Mouse (Mus musculus) kidney, adult 2 months (tissue): Measurements from ENCODE around the gene Zic1. TPM values are rescaled to one million over a fixed set of nuclear protein-coding genes. Genes with fewer than 3 reads are reported as not detected.

ENCODE experiments used
- DNase-seq: peaks from one replicate; pipeline ENCODE4 v3.0.0; 2021
- H3K27ac ChIP-seq: fragments of 200-500 bp; 2 replicates; pipeline ENCODE4 v1.5.1; 2012; ENCODE audit warnings: low read depth, low read length, control low read depth, inconsistent platforms; ENCODE audit not compliant: insufficient read depth
- H3K27me3 ChIP-seq: fragments of 200-500 bp; replicated peaks from 2 replicates; pipeline ENCODE4 v1.6.1; 2012; ENCODE audit warnings: mild to moderate bottlenecking, moderate library complexity, low read length, inconsistent platforms; ENCODE audit not compliant: control insufficient read depth, insufficient read depth
- H3K36me3 ChIP-seq: fragments of 200-500 bp; 2 replicates; pipeline ENCODE4 v1.6.1; 2012; ENCODE audit warnings: mild to moderate bottlenecking, moderate library complexity, low read length, inconsistent platforms; ENCODE audit not compliant: control insufficient read depth, insufficient read depth
- H3K4me1 ChIP-seq: fragments of 200-500 bp; 2 replicates; pipeline ENCODE4 v1.6.1; 2011; ENCODE audit warnings: low read length; ENCODE audit not compliant: control insufficient read depth, insufficient read depth
- H3K4me3 ChIP-seq: fragments of 200-500 bp; 2 replicates; pipeline ENCODE4 v1.5.1; 2011; ENCODE audit warnings: mild to moderate bottlenecking, low read depth, low read length, control low read depth; ENCODE audit not compliant: insufficient read depth
- CTCF ChIP-seq: fragments of 200-500 bp; conservative IDR thresholded peaks from 2 replicates; pipeline ENCODE4 v1.5.1; 2011; ENCODE audit warnings: low read depth, mild to moderate bottlenecking, control low read depth, low read length, moderate library complexity, mixed read lengths; ENCODE audit not compliant: insufficient read depth, insufficient read length
- POLR2A ChIP-seq: fragments of 200-500 bp; IDR thresholded peaks from one replicate; pipeline ENCODE4 v1.6.1; 2011; ENCODE audit warnings: low read depth, low read length, control low read depth
- WGBS: fragments of 180-500 bp; shearing (Covaris S2); methylation state at CpG from one replicate; pipeline ENCODE4 v1.1.7; 2018; 5-methylcytosine and 5-hydroxymethylcytosine counted together
- polyA plus RNA-seq: library from polyadenylated mRNA; depleted of rRNA; stranded (reverse); fragments of >200 nt; gene quantifications from 2 replicates; pipeline ENCODE4 v1.2.3, GENCODE M21; 2012

Gene Zic1
- polyA plus RNA-seq, 1 experiment, result not detected

DNA sequence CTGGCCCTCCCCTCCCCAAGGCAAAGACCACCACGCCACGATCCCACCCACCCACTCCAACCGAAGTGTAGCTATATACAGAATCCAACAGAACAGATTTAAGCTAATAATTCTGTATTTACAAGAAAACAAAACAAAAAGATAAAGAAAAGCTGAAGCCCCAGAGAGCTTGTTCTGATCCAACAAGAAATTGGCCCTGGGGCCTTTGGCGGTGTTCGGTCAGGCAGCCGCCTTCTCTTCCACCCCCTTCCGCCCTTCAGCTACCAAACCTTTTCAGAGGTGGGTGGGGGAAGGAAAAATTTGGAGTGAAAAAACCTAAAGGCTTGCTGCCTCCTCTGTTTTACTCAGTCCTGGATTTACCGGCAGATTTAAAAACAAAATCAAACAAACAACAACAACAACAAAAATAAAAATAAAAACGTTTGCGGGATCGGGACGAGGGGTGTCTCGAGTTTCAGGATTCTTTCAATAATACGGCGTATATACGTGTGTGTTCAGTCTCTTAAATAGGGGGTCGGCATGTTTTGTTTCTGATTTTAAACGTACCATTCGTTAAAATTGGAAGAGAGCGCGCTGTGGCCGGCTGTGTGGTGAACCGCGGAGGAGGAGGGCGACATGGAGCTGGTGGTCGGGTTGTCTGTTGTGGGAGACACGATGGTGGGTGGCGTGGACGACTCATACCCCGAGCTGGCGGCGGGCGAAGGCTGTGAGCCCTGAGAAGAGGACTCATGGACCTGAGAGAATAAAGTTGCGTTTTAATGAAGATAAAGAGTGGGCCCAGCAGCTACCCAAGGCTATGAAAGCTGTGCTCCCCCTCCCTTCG is 4.4 kb downstream of the Zic1 start:
- H3K4me3 ChIP-seq, result no peak overlapping the region

DNA sequence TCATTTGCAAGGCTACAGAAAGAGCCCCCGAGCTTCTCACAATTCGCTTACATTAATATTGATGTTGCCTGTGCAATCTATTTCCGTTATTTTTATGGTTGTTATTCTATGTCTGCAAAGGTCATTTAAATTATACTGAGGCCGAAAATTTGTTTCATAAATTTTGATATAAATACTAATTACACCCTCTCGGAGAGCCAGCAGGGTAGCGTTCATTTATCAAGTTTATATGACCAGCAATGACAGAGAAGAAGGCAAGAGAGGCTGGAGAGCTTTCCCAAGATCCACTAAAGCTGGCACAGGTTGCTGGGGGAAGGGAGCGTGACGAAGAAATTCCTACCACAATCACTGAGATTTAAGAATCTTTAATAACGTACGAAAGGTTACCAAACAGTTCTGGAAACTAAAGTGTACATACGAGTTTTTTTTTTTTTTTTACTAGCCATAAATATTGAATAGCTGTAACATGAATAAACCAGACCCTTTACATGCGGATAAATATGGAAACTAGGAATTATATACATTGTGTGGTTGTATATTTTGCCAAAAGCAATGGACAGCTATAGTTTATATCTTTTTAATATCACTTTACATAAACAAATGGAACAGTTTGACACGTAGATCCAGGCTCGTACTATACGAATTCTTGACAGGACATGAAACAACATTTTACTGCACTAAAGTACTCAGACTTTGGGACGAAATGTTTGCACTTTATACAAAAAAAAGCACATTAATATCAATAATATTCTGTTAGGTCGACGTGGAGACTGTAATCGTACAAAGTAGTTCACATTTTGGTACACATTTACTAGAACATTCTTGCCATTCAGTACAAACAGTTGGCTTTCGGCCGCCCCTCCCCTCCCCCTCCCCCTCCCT is 5.2 kb downstream of the Zic1 start:
- DNase-seq, result no peak
- no peak for TF ChIP-seq CTCF
- no peak for TF ChIP-seq POLR2A
- Histone ChIP-seq H3K4me1 (no peaks in the 10 kb centered on the region), H3K4me3 (no peak overlapping the region), H3K27ac (no peak overlapping the region), H3K36me3 (no peaks in the 10 kb centered on the region), H3K27me3 (peaks cover 30% of the 10 kb centered on the region)
- 9% methylated on average over 21 of the region's 21 CpGs for WGBS

More for the DNA sequence above, 4.4 kb downstream of the Zic1 start:
- no peaks in the 10 kb centered on the region for H3K4me1 ChIP-seq
- H3K27ac ChIP-seq, result no peak overlapping the region
- peaks cover 28% of the 10 kb centered on the region for H3K27me3 ChIP-seq
- WGBS, result 2% methylated on average over 35 of the region's 35 CpGs
- TF ChIP-seq POLR2A, result no peak
- no peak for TF ChIP-seq CTCF
- DNase-seq, result no peak
- no peaks in the 10 kb centered on the region for H3K36me3 ChIP-seq

DNA sequence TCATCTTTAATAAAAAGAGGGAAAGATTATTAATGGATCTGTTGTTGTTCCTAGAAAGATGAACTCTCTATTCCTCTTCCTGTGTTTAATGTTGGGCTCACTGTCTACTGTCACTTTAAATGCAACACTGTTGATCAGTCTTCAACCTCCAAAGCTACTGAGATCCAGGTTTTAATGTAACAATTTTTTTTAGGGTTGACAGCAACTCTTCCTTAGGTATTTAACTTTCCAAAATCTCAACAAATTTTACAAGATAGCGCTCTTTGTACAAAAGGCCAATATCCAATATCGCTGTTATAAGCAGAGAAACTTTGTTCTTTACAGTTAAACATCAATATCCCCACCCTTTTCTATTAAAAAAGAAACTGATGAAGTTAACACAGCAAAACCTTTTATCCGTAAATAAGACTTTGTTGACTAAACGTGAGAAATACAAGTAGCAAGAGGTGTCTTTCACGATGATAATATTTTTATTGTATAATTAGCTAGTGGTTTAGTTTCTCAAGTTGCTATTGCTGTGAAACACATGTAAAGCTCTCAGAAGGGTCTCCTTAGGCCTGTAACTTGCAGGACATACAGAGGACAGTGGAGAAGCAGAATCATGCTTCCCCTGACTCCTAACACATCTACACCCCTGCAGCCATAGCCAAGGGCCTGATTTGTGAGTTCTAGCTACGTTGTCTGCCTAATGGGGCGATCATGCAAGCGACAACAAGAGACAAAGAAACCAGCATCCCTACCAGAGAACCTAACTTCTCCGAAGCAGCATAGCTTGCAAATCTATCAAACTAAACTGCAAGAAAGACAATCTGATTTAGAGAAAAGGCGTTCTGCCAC is 6.5 kb downstream of the Zic1 start:
- Histone ChIP-seq H3K4me1 (no peaks in the 10 kb centered on the region), H3K27me3 (peaks cover 24% of the 10 kb centered on the region), H3K27ac (no peak overlapping the region), H3K36me3 (no peaks in the 10 kb centered on the region), H3K4me3 (no peak overlapping the region)
- TF ChIP-seq CTCF, result no peak
- TF ChIP-seq POLR2A, result no peak
- 10% methylated on average over 10 of the region's 10 CpGs for WGBS
- DNase-seq, result no peak

DNA sequence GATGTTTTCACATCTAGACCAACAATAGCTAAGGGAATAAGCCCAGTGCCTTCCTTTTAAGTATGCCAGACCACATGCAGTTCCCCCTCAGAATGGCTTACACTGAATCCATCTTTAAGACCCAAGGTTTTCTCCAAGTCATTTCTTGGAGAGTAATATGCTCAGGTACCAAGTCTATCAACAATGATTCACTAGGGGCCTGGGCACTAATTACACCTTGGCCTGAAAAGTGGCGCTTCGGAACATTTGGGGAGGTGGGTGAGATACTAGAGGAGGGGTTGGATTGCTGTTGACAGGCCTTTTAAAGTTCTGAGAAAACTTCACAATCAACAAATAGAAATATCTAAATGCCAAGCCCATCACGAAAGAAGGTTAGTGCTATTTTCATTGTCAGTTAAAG is 8.3 kb downstream of the Zic1 start:
- 6% methylated on average over 3 of the region's 3 CpGs for WGBS
- Histone ChIP-seq H3K27ac (no peak overlapping the region), H3K36me3 (no peaks in the 10 kb centered on the region), H3K4me1 (no peaks in the 10 kb centered on the region), H3K27me3 (peaks cover 15% of the 10 kb centered on the region; the same call in 1 of the 2 replicates), H3K4me3 (no peak overlapping the region)
- DNase-seq, result no peak
- TF ChIP-seq POLR2A (no peak), CTCF (no peak)

DNA sequence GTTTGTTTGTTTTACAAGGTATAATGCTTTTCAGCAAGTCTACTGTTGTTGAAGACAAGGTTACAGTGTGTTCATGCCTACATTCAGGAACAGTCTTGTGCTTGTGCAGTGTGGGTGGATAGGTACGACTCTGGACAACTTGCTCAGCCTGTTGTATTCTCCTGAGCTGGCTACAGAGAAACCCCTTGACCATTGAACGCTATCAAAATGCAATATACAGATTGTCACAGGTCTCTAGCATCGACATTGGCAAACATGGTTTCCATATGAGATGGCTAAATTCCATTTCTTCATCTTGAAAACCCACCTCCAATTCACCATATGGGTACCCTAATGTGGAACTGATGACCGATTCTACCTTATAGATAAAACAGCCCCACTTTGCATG is 9.3 kb downstream of the Zic1 start:
- Histone ChIP-seq H3K36me3 (no peaks in the 10 kb centered on the region), H3K27ac (no peak overlapping the region), H3K27me3 (peaks cover 10% of the 10 kb centered on the region; the same call in 1 of the 2 replicates), H3K4me3 (no peak overlapping the region), H3K4me1 (no peaks in the 10 kb centered on the region)
- 9% methylated on average over 4 of the region's 4 CpGs for WGBS
- no peak for TF ChIP-seq CTCF
- no peak for TF ChIP-seq POLR2A
- no peak for DNase-seq

DNA sequence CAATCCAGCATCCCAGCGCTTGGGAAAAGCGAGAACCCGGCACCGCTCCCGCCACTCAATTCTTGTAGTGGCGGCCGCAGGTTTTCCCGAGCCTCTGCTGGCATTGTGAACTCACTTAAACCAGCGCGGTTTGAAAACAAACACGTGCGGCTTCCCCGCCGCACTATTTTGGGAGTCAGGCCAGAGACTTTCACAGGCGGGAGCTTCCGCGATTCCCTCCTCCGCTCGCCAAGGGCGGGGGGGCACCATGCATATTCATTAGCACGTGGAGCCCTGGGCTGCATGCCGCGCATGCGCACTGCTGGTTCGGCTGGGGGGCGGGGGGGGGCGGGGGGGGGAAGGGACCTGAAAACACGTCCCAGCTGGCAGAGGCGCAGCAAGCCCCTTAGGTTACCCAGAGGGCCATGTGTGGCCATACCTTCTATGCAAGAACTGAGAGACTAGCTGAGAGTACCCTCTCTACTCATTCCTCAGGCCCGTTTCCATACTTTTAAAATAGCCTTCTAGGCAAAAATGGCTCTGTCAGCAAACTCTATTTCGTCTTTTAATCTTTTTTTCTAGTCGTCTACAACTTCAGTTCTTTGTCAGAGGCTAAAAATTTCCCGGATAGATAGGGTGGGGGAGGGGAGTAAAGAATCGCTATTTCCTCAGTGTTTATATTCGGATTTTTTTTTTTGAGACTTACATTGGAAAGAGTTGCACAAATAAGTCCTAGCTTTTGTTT is 9.8 kb downstream of the Zic1 start:
- TF ChIP-seq POLR2A, result no peak
- no peak for TF ChIP-seq CTCF
- H3K27ac ChIP-seq, result no peak overlapping the region
- H3K36me3 ChIP-seq, result no peaks in the 10 kb centered on the region
- no peak for DNase-seq
- no peak overlapping the region for H3K4me3 ChIP-seq
- peaks cover 9% of the 10 kb centered on the region; the same call in 1 of the 2 replicates for H3K27me3 ChIP-seq
- under 1% methylated on average over 35 of the region's 35 CpGs for WGBS
- no peaks in the 10 kb centered on the region for H3K4me1 ChIP-seq
